Mouse (Mus musculus): ENCODE data around the gene Acadl. TPM values are rescaled to one million over a fixed set of nuclear protein-coding genes. Genes with fewer than 3 reads are reported as not detected.

Acadl gene
- polyA plus RNA-seq, 1 experiment = 58.6 TPM

DNA sequence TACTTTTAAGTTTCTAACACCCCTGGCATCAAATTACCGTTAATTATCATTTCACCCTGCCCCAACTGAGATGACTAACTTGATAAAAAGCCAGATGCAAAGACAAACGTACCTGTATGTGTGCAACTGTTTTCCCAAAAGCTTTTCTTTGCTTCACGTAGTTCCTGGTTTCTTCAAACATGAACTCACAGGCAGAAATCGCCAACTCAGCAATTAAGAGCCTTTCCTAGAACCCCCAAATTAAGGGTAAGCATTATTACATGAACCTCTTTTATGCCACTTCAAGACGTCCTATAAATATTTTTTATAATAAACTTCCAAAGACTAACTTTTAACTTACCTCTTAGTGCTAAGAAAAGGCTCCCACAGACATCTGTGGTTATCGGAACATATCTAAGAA is 21.6 kb downstream of the Acadl start:
- Histone ChIP-seq H3K4me1 (ENCODE audit: control insufficient read depth, insufficient read depth, low read length) (peaks cover 4% of the 10 kb centered on the region; the same call in 1 of the 2 replicates), H3K27ac (ENCODE audit: insufficient read depth, low read depth, low read length) (no peak overlapping the region), H3K4me3 (ENCODE audit: insufficient read depth, low read length) (no peak overlapping the region)
- TF ChIP-seq CTCF (IDR thresholded peaks at IDR 0.05; ENCODE audit: low read depth, low read length) = no peak
- TF ChIP-seq POLR2A (IDR thresholded peaks at IDR 0.05; ENCODE audit: borderline replicate concordance, low read depth, low read length) = no peak

DNA sequence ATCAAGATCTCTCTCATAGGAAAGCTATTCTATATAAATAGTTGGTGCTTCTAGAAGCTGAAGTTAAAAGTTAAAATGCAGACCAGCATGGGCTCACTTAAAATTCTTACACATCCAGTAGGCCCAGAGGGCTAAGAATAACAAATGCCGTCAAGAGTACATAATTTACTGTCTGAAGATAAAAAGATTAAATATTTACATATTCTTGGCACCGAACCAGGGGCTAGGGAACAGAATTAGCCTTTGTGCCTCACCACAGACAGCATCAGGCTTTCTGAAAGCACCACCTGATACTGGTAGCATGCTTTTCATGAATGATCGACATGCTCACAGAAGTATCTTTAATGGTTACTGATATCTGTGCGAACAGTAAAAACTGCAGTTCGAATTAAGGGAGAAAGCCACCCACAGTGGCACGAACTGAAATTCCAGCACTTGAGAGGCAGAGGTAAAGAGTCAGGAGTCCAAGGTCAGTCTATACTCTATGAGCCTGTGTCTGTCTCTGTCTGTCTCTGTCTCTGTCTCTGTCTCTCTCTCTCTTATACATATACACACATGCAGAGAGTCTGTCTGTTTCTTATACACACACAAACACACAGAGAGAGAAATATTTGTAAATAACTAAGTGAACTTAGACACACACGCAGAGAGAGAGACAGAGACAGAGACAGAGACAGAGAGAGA is 23.2 kb downstream of the Acadl start:
- no peak overlapping the region for H3K4me3 ChIP-seq (ENCODE audit: insufficient read depth, low read length)
- H3K27ac ChIP-seq (ENCODE audit: insufficient read depth, low read depth, low read length) = no peak overlapping the region
- TF ChIP-seq CTCF (IDR thresholded peaks at IDR 0.05; ENCODE audit: low read depth, low read length) (no peak), POLR2A (IDR thresholded peaks at IDR 0.05; ENCODE audit: borderline replicate concordance, low read depth, low read length) (no peak)
- peaks cover 2% of the 10 kb centered on the region; the same call in 1 of the 2 replicates for H3K4me1 ChIP-seq (ENCODE audit: control insufficient read depth, insufficient read depth, low read length)

DNA sequence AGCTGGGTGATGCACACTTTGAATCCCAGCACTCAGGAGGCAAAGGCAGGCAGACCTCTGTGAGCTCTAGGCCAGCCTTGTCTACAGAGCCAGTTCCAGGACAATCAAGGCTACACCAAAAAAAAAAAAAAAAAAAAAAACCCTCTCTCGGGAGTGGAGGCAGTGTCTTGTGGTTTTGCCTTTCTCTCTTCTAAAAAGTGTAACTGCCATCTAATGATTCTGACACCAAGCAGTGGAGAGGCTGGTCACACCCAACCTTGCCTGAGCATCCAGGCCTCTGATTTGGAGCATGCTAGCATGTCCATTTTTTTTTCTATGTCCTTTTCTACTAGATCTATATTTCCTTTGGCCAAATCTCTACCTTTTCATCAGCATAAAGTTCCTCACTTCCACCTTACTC is 23.9 kb downstream of the Acadl start:
- no peak overlapping the region for H3K4me3 ChIP-seq (ENCODE audit: insufficient read depth, low read length)
- TF ChIP-seq CTCF (IDR thresholded peaks at IDR 0.05; ENCODE audit: low read depth, low read length) (no peak), POLR2A (IDR thresholded peaks at IDR 0.05; ENCODE audit: borderline replicate concordance, low read depth, low read length) (no peak)
- no peak overlapping the region for H3K27ac ChIP-seq (ENCODE audit: insufficient read depth, low read depth, low read length)
- H3K4me1 ChIP-seq (ENCODE audit: control insufficient read depth, insufficient read depth, low read length) = peaks cover 2% of the 10 kb centered on the region; the same call in 1 of the 2 replicates

DNA sequence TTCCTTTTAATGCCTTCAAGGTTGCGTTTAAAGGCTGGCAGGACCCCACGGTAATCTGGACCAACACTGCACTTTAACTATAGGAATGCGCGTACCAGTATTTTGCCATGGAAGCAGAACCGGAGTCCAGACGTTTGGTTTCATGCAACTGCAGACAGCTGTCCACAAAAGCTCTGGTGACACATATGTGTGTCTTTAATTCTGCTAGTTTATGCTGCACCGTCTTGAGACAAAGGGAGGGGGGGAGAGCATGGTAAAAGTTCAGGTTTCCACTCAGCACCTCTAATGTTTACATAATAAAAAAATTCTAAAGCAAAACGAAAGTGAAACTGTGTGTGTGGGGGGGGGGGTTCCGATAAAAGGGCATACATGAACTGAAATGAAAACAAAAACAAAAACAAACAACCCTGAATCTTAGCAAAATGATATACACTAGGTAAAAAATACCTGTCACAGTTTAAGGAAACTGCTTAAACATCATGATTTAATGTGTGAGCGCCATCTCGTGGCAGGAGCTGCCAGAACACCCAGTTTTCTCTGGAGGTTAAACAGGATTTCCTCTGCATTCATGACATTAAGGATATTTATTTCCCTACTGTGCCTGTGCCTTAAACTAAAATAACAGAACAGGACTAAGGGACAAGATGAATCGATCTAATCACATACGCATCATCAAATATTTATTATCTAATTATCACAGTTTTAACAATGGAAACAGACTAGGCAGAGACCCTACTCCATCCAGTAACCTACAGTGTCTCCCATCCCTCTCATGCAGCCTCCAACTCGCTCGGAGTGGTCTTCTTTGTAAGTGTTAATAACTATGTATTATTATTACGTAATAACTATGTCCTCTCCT is 24.7 kb downstream of the Acadl start:
- TF ChIP-seq CTCF (IDR thresholded peaks at IDR 0.05; ENCODE audit: low read depth, low read length) (peak; percentile 38; the same call in 1 of the 2 replicates), POLR2A (IDR thresholded peaks at IDR 0.05; ENCODE audit: borderline replicate concordance, low read depth, low read length) (no peak)
- H3K4me3 ChIP-seq (ENCODE audit: insufficient read depth, low read length) = peak overlapping the region; percentile 3; the same call in 1 of the 2 replicates
- H3K4me1 ChIP-seq (ENCODE audit: control insufficient read depth, insufficient read depth, low read length) = peaks cover 2% of the 10 kb centered on the region; the same call in 1 of the 2 replicates
- H3K27ac ChIP-seq (ENCODE audit: insufficient read depth, low read depth, low read length) = no peak overlapping the region

DNA sequence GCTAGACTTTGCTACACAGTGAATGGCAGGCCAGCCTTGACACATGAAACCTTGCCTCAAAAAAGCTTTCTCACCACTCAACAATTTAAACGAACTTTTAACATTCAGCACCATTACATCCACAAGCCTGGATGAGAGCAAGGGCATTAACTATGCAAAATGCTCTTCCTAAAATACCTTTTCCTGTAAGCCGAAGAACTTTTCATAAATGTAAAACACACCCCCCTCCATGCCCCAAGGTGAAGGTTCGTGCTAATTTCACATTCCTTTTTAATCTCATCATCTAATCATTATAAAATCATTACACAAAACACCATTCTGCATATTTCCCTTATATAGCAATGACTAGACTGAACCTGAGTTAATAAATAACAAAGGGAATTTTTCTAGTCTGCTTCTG is 25.9 kb downstream of the Acadl start:
- TF ChIP-seq CTCF (IDR thresholded peaks at IDR 0.05; ENCODE audit: low read depth, low read length) = no peak
- no peak for TF ChIP-seq POLR2A (IDR thresholded peaks at IDR 0.05; ENCODE audit: borderline replicate concordance, low read depth, low read length)
- H3K4me1 ChIP-seq (ENCODE audit: control insufficient read depth, insufficient read depth, low read length) = peaks cover 2% of the 10 kb centered on the region; the same call in 1 of the 2 replicates
- no peak overlapping the region for H3K27ac ChIP-seq (ENCODE audit: insufficient read depth, low read depth, low read length)
- no peak overlapping the region for H3K4me3 ChIP-seq (ENCODE audit: insufficient read depth, low read length)

DNA sequence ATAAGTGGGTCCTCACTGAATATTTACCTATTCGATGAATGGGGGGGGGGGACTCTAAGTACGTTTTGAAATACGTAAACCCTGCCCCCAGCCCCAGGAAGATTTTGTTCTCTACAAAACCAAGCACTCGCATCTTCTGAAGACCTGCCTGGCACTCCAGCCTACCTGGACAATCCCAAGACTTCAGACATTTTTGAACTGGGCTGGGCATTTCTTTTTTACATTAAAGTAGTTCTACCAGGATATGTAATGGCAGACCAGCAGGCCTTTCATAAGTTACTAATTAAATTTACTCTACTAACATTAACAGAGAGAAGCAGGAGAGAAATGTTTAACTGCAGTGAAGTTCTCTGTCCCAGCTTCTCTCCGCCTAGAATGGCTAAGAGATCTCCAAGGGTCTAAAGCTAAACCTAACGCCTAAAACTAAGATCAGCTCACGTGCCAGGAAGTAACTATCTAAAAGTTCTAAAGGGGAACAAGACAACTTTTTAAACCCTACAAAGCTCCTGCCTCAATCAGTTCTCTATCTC is 30.4 kb downstream of the Acadl start:
- H3K4me1 ChIP-seq (ENCODE audit: control insufficient read depth, insufficient read depth, low read length) = no peaks in the 10 kb centered on the region
- H3K27ac ChIP-seq (ENCODE audit: insufficient read depth, low read depth, low read length) = no peak overlapping the region
- no peak overlapping the region for H3K4me3 ChIP-seq (ENCODE audit: insufficient read depth, low read length)
- no peak for TF ChIP-seq POLR2A (IDR thresholded peaks at IDR 0.05; ENCODE audit: borderline replicate concordance, low read depth, low read length)
- TF ChIP-seq CTCF (IDR thresholded peaks at IDR 0.05; ENCODE audit: low read depth, low read length) = no peak

DNA sequence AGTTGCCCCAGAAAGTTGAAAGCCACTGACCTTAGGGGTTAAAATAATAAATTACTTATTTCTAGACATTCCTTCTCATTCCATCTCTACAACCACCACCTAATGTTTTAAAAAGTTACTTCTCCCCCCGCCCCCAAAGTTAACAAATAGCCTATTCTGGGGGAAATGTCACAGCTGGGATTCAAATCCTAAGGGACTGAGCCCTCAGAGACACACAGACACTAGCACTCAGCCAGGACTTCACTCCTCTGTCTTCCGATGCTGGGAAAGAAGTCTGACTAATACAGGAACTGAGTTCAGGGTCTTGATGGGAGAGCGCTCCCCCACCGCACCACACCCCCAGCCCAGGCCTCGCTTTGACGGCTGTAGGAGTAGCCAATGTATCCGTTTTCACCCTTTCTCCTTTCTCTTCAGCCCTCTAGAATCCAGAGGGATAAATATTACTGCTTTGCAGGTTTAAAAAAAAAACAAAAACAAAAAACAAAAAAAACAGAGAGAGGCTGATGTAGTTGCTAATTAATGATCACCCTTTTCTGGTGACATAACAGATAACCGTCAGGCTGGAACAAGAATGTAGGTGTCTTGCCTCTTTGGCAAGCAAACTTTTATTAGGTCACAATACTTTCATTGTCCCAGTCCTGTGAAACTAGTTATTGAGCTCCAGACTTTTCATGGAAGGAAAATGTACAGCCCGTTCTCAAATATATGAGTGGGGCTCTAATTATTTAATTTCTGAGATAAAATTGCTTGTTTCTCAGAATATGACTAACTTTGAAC is 31.1 kb downstream of the Acadl start:
- TF ChIP-seq POLR2A (IDR thresholded peaks at IDR 0.05; ENCODE audit: borderline replicate concordance, low read depth, low read length) (no peak), CTCF (IDR thresholded peaks at IDR 0.05; ENCODE audit: low read depth, low read length) (no peak)
- Histone ChIP-seq H3K4me3 (ENCODE audit: insufficient read depth, low read length) (no peak overlapping the region), H3K27ac (ENCODE audit: insufficient read depth, low read depth, low read length) (no peak overlapping the region), H3K4me1 (ENCODE audit: control insufficient read depth, insufficient read depth, low read length) (no peaks in the 10 kb centered on the region)

DNA sequence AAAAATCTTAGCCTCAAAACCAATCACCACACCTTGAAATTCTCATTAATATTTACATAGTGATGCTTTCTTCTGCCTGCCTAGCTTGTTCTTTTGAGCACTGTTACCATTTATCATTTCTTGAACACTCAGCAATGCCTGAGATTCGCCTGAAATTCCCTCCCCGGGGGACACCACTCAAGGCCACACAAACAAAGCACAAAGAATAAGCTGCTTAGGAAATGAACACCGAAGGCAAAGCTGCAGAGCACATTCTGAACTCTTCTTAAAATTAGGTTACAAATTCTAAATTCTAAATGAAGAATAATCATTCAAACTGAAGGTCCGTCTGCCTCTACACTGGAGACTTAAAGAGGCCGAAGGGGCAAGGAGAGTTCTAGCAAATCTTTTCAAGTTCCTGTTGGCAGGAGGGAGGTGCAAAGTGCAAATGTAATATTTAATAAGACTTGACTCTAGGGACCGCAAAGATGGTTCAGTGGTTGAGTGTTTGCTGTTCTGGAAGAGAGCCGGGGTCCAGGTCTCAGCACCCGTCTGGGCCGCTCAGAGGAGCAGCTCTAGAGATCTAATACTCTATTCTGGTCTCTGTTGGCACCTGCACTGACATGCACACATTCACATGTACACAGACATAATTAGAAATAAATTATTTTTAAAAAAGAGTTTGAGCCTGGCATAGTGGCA is 33.5 kb downstream of the Acadl start:
- Histone ChIP-seq H3K4me1 (ENCODE audit: control insufficient read depth, insufficient read depth, low read length) (no peaks in the 10 kb centered on the region), H3K4me3 (ENCODE audit: insufficient read depth, low read length) (no peak overlapping the region), H3K27ac (ENCODE audit: insufficient read depth, low read depth, low read length) (no peak overlapping the region)
- TF ChIP-seq CTCF (IDR thresholded peaks at IDR 0.05; ENCODE audit: low read depth, low read length) (no peak), POLR2A (IDR thresholded peaks at IDR 0.05; ENCODE audit: borderline replicate concordance, low read depth, low read length) (no peak)

DNA sequence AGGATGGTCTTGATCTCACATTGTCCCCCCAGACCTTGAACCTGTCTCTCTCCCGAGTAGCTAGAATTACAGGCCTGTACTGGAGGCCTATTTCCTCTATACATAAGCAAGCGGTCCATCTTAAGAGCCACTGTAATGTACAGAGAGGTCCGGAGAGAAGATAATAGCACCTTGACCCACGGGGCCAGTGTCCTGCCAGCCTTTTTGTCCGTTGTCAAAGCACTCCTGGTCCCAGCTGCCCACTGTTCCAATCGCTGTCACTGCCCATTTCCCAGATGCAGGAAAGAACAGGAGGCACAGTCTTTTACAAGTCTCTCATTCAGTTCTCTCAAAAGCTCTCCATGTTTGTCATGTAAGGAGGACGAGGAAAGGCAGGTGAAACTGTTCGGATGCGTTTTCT is 41.1 kb downstream of the Acadl start:
- TF ChIP-seq POLR2A (IDR thresholded peaks at IDR 0.05; ENCODE audit: borderline replicate concordance, low read depth, low read length) = no peak
- no peak for TF ChIP-seq CTCF (IDR thresholded peaks at IDR 0.05; ENCODE audit: low read depth, low read length)
- Histone ChIP-seq H3K4me1 (ENCODE audit: control insufficient read depth, insufficient read depth, low read length) (no peaks in the 10 kb centered on the region), H3K27ac (ENCODE audit: insufficient read depth, low read depth, low read length) (no peak overlapping the region), H3K4me3 (ENCODE audit: insufficient read depth, low read length) (no peak overlapping the region)
